ENCODE assay signal across 9 mouse cellular contexts in the genomic region with DNA sequence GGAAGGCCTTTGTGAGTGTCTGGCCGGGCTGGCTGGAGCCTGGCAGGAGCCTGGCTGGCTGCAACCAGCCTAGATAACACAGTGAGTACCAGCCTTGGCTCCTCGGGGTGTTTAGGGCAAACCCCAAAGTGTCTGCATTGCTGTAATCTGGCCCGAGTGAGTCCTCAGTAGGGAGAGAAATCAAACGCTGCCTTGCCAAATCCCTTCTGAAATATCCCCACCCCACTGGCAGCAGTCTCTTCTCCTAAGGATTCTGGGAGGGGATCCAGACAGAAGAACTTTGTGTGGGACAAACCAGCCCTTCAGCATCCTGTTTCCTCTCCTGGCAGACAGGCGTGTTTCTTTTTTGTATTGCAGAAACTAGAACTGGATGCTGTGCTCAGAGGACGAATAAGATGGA.
DNase-seq lines count a peak whose midpoint lies in the region; ATAC-seq and TF ChIP-seq lines count a peak whose summit lies in the region.
"Had no signal": no experiment of that assay in that cellular context is flagged by ENCODE, and none has a peak within 500 bp of the region (broad histone marks: within the 10 kb centered on the region; RNA-seq: fewer than 3 reads in every experiment).

No protein-coding gene starts in this region.

- no peak for DNase-seq in kidney, adult 11 months
- DNase-seq in heart, adult 9 months (ENCODE audit: low spot score in 2 of 2) = peak; percentile 77 to 79
- DNase-seq in layer of hippocampus, adult 9-10 months (ENCODE audit: low spot score) = peak; percentile 68
- DNase-seq in lung, postnatal 4 days = peak; percentile 8 to 23
- DNase-seq in liver, postnatal 0 days = no peak

- 0 out of 2 replicates have a peak overlapping the region, but pooled peaks have one; percentile 54 for H3K27ac ChIP-seq in kidney, embryonic 16.5 days (ENCODE audit: low read length)
- peak overlapping the region; percentile 32; the same call in 1 of the 2 replicates for H3K27ac ChIP-seq in embryonic facial prominence, embryonic 12.5 days
- peak overlapping the region; percentile 54; the same call in 1 of the 2 replicates for H3K27ac ChIP-seq in stomach, embryonic 15.5 days
- H3K27ac ChIP-seq in liver, postnatal 0 days (ENCODE audit: low read depth) = no peak overlapping the region

- no peak overlapping the region for H3K9ac ChIP-seq in kidney, embryonic 16.5 days (replicated peaks; ENCODE audit: low read length)
- no peak overlapping the region for H3K9ac ChIP-seq in embryonic facial prominence, embryonic 12.5 days
- no peak overlapping the region for H3K9ac ChIP-seq in stomach, embryonic 15.5 days
- H3K9ac ChIP-seq in liver, postnatal 0 days (replicated peaks) = no peak overlapping the region

- H3K4me2 ChIP-seq in kidney, embryonic 16.5 days (replicated peaks; ENCODE audit: low read depth, low read length) = 0 out of 2 replicates have a peak overlapping the region, but pooled peaks have one; percentile 23
- peak overlapping the region; percentile 25 for H3K4me2 ChIP-seq in embryonic facial prominence, embryonic 12.5 days (replicated peaks)
- H3K4me2 ChIP-seq in stomach, embryonic 15.5 days = peak overlapping the region; percentile 25; the same call in 1 of the 2 replicates
- no peak overlapping the region for H3K4me2 ChIP-seq in liver, postnatal 0 days (ENCODE audit: low read depth, low read length)

- H3K4me1 ChIP-seq in kidney, embryonic 16.5 days (ENCODE audit: insufficient read depth, low read length) = no peaks in the 10 kb centered on the region
- peaks cover 3% of the 10 kb centered on the region; the same call in 1 of the 2 replicates for H3K4me1 ChIP-seq in embryonic facial prominence, embryonic 12.5 days
- peaks cover 2% of the 10 kb centered on the region; the same call in 1 of the 2 replicates for H3K4me1 ChIP-seq in stomach, embryonic 15.5 days
- H3K4me1 ChIP-seq in liver, postnatal 0 days (ENCODE audit: insufficient read depth) = no peaks in the 10 kb centered on the region

- no peaks in the 10 kb centered on the region for H3K9me3 ChIP-seq in kidney, embryonic 16.5 days (ENCODE audit: low read length)
- H3K9me3 ChIP-seq in embryonic facial prominence, embryonic 12.5 days = no peaks in the 10 kb centered on the region
- H3K9me3 ChIP-seq in stomach, embryonic 15.5 days = no peaks in the 10 kb centered on the region
- no peaks in the 10 kb centered on the region for H3K9me3 ChIP-seq in liver, postnatal 0 days (ENCODE audit: low read length)

- H3K4me3 ChIP-seq in kidney, embryonic 16.5 days (ENCODE audit: low read length) = no peak overlapping the region
- no peak overlapping the region for H3K4me3 ChIP-seq in embryonic facial prominence, embryonic 12.5 days
- no peak overlapping the region for H3K4me3 ChIP-seq in stomach, embryonic 15.5 days (replicated peaks)
- no peak overlapping the region for H3K4me3 ChIP-seq in liver, postnatal 0 days (ENCODE audit: low read depth, low read length)

- TF ChIP-seq CTCF in liver, postnatal 0 days (IDR thresholded peaks at IDR 0.05; ENCODE audit: low read depth) = no peak

- no peaks in the 10 kb centered on the region for H3K27me3 ChIP-seq in kidney, embryonic 16.5 days (ENCODE audit: insufficient read depth, low read length)
- no peaks in the 10 kb centered on the region for H3K27me3 ChIP-seq in embryonic facial prominence, embryonic 12.5 days
- no peaks in the 10 kb centered on the region for H3K27me3 ChIP-seq in stomach, embryonic 15.5 days (replicated peaks)
- H3K27me3 ChIP-seq in liver, postnatal 0 days (ENCODE audit: insufficient read depth, low read length) = no peaks in the 10 kb centered on the region

- H3K36me3 ChIP-seq in kidney, embryonic 16.5 days (ENCODE audit: insufficient read depth, low read length) = no peaks in the 10 kb centered on the region
- H3K36me3 ChIP-seq in embryonic facial prominence, embryonic 12.5 days = no peaks in the 10 kb centered on the region
- no peaks in the 10 kb centered on the region for H3K36me3 ChIP-seq in stomach, embryonic 15.5 days
- no peaks in the 10 kb centered on the region for H3K36me3 ChIP-seq in liver, postnatal 0 days (replicated peaks; ENCODE audit: insufficient read depth, low read length)
- H3K36me3 ChIP-seq: G1E had no signal

- ATAC-seq in kidney, embryonic 16.5 days (ENCODE audit: low FRiP score, low TSS enrichment) = no peak
- ATAC-seq in embryonic facial prominence, embryonic 12.5 days (ENCODE audit: insufficient number of reproducible peaks, insufficient read depth, low FRiP score, low TSS enrichment) = no peak
- ATAC-seq in stomach, embryonic 15.5 days (ENCODE audit: insufficient read depth, low FRiP score, low read depth) = peak; percentile 14; the same call in 1 of the 2 replicates
- ATAC-seq in liver, postnatal 0 days = no peak

- WGBS in kidney, embryonic 16.5 days = 10% methylated on average over 6 of the region's 6 CpGs
- WGBS in embryonic facial prominence, embryonic 12.5 days = 7% methylated on average over 6 of the region's 6 CpGs
- WGBS in stomach, embryonic 15.5 days = 12% methylated on average over 6 of the region's 6 CpGs
- WGBS in liver, postnatal 0 days (ENCODE audit: insufficient replicate concordance) = 28% methylated on average over 6 of the region's 6 CpGs

- no peak for TF ChIP-seq EP300 in liver, postnatal 0 days (IDR thresholded peaks at IDR 0.05; ENCODE audit: low read depth)

Comparison
In these comparisons a context has a peak if more than half of its experiments do, and no peak if none do; other contexts are left out.
1. DNase-seq: peak in heart, adult 9 months (2 of 2), layer of hippocampus, adult 9-10 months (single experiment) and lung, postnatal 4 days (2 of 2); none in kidney, adult 11 months (single experiment) and liver, postnatal 0 days (single experiment).